Mouse (Mus musculus) embryonic facial prominence, embryonic 11.5 days (tissue): Measurements from ENCODE around the gene Etnk2. TPM values are rescaled to one million over a fixed set of nuclear protein-coding genes. Genes with fewer than 3 reads are reported as not detected.
A peak's percentile ranks its signal among the peaks of the same experiment; 100 is the strongest.

Experiments
- ATAC-seq: fragments of 200-750 bp; cut with Nextera tagmentation; replicated peaks from 2 replicates; pipeline ENCODE4 v1.8.0; 2017; ENCODE audit warnings: low read depth; ENCODE audit not compliant: insufficient number of reproducible peaks, low FRiP score, low TSS enrichment
- DNase-seq: peaks from one replicate; pipeline ENCODE4 v3.0.0-alpha.2; 2015; ENCODE audit warnings: low spot score
- H3K27ac ChIP-seq: fragments of 300-500 bp; sonication (generic); replicated peaks from 2 replicates; pipeline ENCODE4 v1.5.1; 2014; ENCODE audit warnings: mild to moderate bottlenecking, low read depth, low read length, control low read depth
- H3K27me3 ChIP-seq: fragments of 300-500 bp; sonication (generic); 2 replicates; pipeline ENCODE4 v1.6.1; 2014; ENCODE audit warnings: mild to moderate bottlenecking, low read length, moderate library complexity, mixed read lengths; ENCODE audit not compliant: control insufficient read depth, insufficient read depth
- H3K36me3 ChIP-seq: fragments of 300-500 bp; sonication (generic); replicated peaks from 2 replicates; pipeline ENCODE4 v1.6.1; 2014; ENCODE audit warnings: low read depth, mild to moderate bottlenecking, low read length, moderate library complexity, mixed read lengths; ENCODE audit not compliant: control insufficient read depth, insufficient read depth
- H3K4me1 ChIP-seq: fragments of 300-500 bp; sonication (generic); 2 replicates; pipeline ENCODE4 v1.6.1; 2014; ENCODE audit warnings: low read length, mixed read lengths; ENCODE audit not compliant: control insufficient read depth, insufficient read depth
- H3K4me2 ChIP-seq: fragments of 300-500 bp; sonication (generic); 2 replicates; pipeline ENCODE4 v1.6.1; 2014; ENCODE audit warnings: low read depth, mild to moderate bottlenecking, control low read depth, low read length, moderate library complexity
- H3K4me3 ChIP-seq: fragments of 300-500 bp; sonication (generic); 2 replicates; pipeline ENCODE4 v1.5.1; 2014; ENCODE audit warnings: low read depth, low read length, control low read depth
- H3K9ac ChIP-seq: fragments of 300-500 bp; sonication (generic); replicated peaks from 2 replicates; pipeline ENCODE4 v1.6.1; 2014; ENCODE audit warnings: mild to moderate bottlenecking, control low read depth, low read length
- H3K9me3 ChIP-seq: fragments of 300-500 bp; sonication (generic); replicated peaks from 2 replicates; pipeline ENCODE4 v1.6.1; 2016; ENCODE audit warnings: mild to moderate bottlenecking, low read length, inconsistent platforms, mixed read lengths; ENCODE audit not compliant: control insufficient read depth
- WGBS: fragments of 180-500 bp; shearing (Covaris S2); extraction: QIAGEN DNeasy Blood & Tissue Kit; methylation state at CpG from one replicate; pipeline ENCODE4 v1.1.7; 2014; 5-methylcytosine and 5-hydroxymethylcytosine counted together
- polyA plus RNA-seq: library from polyadenylated mRNA; unstranded; fragments of >200 nt; fragmentation: Nextera tagmentation; extraction: Ambion mirVana; gene quantifications from 2 replicates; pipeline ENCODE4 v1.2.1, GENCODE M21; 2014

Gene Etnk2
- polyA plus RNA-seq, 1 experiment from 2014 or later: 2.8 TPM

DNA sequence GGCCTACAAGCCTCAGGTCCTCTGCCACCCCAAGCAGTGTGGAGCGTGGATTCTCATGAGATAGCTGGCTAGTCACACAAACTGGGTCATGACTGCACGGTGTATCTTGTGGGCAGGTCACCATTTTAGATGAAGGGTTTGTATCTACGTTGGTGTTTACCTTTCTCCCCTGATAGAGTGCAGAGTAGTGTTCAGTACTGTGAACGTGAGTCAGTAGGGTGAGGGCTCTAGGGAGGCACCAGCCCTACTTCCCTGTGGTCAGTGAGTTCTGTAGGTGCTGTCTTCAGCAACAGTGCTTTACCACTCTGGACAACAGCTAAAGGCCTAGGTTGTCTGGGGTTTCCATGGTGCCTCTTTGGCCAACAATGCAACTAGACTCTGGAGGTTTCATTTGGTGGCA is 40.6 kb downstream of the Etnk2 start:
- ATAC-seq: no peak
- Histone ChIP-seq H3K36me3 (no peaks in the 10 kb centered on the region), H3K9ac (no peak overlapping the region), H3K27me3 (no peaks in the 10 kb centered on the region), H3K4me2 (no peak overlapping the region), H3K4me3 (no peak overlapping the region), H3K4me1 (peaks cover 6% of the 10 kb centered on the region), H3K9me3 (no peaks in the 10 kb centered on the region), H3K27ac (no peak overlapping the region)
- no peak for DNase-seq
- WGBS: 88% methylated on average over 4 of the region's 4 CpGs

DNA sequence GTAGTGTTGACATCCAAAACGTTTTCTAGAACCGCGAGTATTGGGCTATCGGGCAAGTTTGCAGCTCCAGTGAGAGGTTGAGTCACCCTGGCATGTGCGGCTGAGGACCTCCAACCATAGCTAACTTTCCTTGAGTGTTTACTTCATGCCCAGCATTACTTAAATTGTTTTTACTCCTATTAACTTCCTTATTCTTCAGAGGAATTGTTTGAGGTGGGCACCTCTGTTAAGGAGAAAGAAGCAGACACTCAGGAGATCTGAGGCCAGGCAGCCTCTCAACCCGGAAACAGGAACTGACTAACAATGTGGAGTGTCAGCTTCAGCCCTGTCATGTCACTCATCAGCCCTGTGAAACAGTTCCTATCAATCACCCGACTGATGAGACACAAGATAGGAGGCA is 43.2 kb downstream of the Etnk2 start:
- H3K36me3 ChIP-seq: no peaks in the 10 kb centered on the region
- peaks cover 10% of the 10 kb centered on the region for H3K4me1 ChIP-seq
- no peaks in the 10 kb centered on the region for H3K9me3 ChIP-seq
- H3K4me3 ChIP-seq: no peak overlapping the region
- H3K27me3 ChIP-seq: no peaks in the 10 kb centered on the region
- H3K4me2 ChIP-seq: no peak overlapping the region
- no peak overlapping the region for H3K27ac ChIP-seq
- DNase-seq (no peak), ATAC-seq (no peak)
- no peak overlapping the region for H3K9ac ChIP-seq
- WGBS: 76% methylated on average over 7 of the region's 7 CpGs

DNA sequence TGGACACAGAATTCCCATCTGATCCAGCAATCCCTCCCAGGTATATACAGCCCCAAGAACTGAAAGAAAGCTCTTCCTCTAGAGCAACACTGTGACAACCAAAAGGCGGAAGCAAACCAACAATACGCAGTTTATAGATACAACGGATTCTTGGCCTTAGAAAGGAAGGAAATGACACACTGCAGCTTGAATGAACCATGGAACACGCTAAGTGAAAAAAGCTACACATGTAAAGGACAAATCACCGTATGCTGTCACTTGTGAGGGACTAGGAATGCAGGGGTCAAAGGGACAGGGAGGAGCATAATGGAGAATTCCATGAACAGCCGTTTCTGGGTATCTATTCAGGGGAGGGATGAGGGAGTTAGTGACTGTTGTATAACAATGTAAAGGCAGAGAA is 44.1 kb downstream of the Etnk2 start:
- H3K9ac ChIP-seq: no peak overlapping the region
- no peaks in the 10 kb centered on the region for H3K27me3 ChIP-seq
- H3K27ac ChIP-seq: no peak overlapping the region
- DNase-seq (peak; percentile 25), ATAC-seq (no peak)
- peaks cover 10% of the 10 kb centered on the region for H3K4me1 ChIP-seq
- no peak overlapping the region for H3K4me2 ChIP-seq
- WGBS: 50% methylated on average over 6 of the region's 6 CpGs
- H3K9me3 ChIP-seq: no peaks in the 10 kb centered on the region
- no peaks in the 10 kb centered on the region for H3K36me3 ChIP-seq
- H3K4me3 ChIP-seq: no peak overlapping the region

DNA sequence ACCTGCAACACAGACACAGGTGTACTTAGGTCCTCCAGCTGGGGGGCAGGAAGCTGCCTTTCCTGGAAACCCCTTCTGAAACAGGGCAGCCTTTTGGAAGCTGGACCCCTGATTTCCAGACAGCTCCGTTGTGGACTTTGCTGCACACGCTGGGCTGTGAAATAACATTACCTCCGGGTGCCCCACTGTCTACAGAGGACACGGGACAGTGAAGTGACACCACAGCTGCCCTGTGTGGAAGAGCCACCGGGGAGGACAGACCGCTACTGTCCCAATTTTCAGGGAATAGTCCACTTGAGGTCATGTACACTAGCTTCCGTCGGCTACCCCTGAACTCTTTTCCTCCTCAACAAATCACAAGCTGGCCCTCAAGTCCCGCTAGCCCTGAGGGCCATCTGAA is 44.9 kb downstream of the Etnk2 start:
- ATAC-seq (no peak), DNase-seq (no peak)
- 20% methylated on average over 9 of the region's 9 CpGs for WGBS
- Histone ChIP-seq H3K36me3 (no peaks in the 10 kb centered on the region), H3K9ac (peak overlapping the region; percentile 4; the same call in 1 of the 2 replicates), H3K27me3 (no peaks in the 10 kb centered on the region), H3K27ac (peak overlapping the region; percentile 62; the same call in 1 of the 2 replicates), H3K4me2 (no peak overlapping the region), H3K9me3 (no peaks in the 10 kb centered on the region), H3K4me3 (no peak overlapping the region), H3K4me1 (peaks cover 10% of the 10 kb centered on the region)

DNA sequence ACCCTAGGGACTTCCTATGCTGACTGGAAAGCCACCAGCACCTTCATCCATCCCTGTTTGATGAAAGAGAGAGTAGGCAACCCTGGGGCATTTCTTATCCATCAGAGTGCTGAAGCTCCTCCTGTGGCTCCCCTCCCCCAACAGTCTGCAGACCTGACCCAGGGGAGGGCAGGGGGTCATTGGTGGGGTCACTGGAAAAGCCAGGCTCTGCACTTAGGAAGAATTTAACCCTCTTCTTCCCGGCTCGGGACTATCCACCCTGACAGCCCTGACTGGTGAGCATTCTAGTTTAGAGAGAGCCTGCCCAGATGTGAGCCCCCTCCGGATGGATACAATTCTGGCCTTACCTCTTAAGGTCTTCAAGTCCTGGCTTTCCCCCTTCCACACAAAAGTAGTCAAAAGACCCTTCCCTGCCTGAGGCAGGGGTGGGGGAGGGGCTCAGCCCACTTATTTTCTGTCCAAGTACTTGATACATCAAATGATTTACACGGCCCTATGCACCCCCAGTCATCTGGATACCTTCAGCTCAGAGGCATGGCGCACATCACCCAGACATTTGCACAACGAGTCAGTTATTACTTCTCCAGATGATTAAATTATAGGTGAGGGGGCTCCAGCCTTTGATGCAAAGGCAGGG is 45.6 kb downstream of the Etnk2 start:
- no peak overlapping the region; the same call in 1 of the 2 replicates for H3K9ac ChIP-seq
- no peaks in the 10 kb centered on the region for H3K9me3 ChIP-seq
- 3% methylated on average over 6 of the region's 6 CpGs for WGBS
- H3K27me3 ChIP-seq: no peaks in the 10 kb centered on the region
- DNase-seq (peak; percentile 52), ATAC-seq (peak; percentile 68; the same call in 1 of the 2 replicates)
- no peaks in the 10 kb centered on the region for H3K36me3 ChIP-seq
- 0 out of 2 replicates have a peak overlapping the region, but pooled peaks have one; percentile 35 for H3K27ac ChIP-seq
- no peak overlapping the region for H3K4me2 ChIP-seq
- no peak overlapping the region for H3K4me3 ChIP-seq
- H3K4me1 ChIP-seq: peaks cover 10% of the 10 kb centered on the region

DNA sequence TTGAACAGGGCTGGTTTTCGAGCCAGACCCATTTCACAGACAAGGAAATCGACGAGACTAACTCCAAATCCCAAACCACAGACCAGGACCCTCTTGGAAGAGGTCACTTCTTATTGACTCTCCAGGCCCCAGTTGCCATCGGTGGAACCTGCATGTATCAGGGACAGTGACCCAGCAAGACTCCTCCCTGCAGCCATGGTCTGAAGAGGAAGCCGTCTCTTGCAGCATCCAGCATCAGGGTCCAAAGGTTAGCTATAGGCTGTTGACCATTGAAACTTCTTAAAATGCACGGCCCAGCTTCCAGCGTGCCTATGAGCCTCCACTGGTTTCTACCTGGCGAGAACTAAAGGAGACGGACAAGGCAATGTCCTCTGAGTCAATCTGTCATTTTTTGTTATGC is 46.4 kb downstream of the Etnk2 start:
- Histone ChIP-seq H3K9ac (no peak overlapping the region), H3K9me3 (no peaks in the 10 kb centered on the region), H3K4me2 (no peak overlapping the region), H3K27me3 (no peaks in the 10 kb centered on the region), H3K36me3 (no peaks in the 10 kb centered on the region), H3K4me1 (peaks cover 10% of the 10 kb centered on the region), H3K4me3 (no peak overlapping the region), H3K27ac (no peak overlapping the region)
- ATAC-seq: no peak
- DNase-seq: no peak
- 48% methylated on average over 9 of the region's 9 CpGs for WGBS

DNA sequence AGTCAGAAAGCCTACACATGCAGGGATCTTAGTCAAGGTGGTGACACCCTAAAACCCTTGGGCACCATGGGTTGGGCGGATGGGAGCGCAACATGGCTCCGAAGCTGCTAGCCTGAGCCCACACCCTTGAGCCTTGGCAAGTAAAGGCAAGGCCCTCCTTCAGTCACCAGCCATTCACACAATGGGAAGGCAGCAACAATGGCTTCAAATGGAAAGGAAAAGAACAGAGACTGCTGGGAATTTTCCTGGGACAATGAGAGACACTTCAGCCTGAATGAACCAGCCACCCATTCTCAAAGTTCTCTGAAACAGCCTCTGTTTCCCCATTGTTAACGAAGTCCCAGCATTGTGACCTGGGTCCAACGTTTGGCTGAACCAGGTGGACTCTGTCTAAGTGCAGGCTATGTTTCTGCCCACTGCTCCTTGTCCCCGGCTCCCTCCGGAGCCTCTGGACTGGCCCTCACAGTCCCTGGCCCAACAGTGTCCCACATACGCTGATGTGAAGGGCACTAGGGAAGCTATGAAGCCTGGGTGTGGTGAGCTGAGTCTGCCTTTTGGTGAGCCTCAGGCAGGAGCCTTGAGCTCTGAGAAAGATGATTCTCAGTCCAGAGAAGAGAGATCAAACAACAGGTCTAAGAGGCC is 48.3 kb downstream of the Etnk2 start:
- no peak overlapping the region for H3K4me3 ChIP-seq
- no peaks in the 10 kb centered on the region for H3K36me3 ChIP-seq
- peaks cover 10% of the 10 kb centered on the region for H3K4me1 ChIP-seq
- no peak overlapping the region for H3K27ac ChIP-seq
- H3K9ac ChIP-seq: no peak overlapping the region
- DNase-seq: no peak
- no peaks in the 10 kb centered on the region for H3K9me3 ChIP-seq
- H3K4me2 ChIP-seq: no peak overlapping the region
- ATAC-seq: no peak
- H3K27me3 ChIP-seq: no peaks in the 10 kb centered on the region
- WGBS: 80% methylated on average over 8 of the region's 8 CpGs

DNA sequence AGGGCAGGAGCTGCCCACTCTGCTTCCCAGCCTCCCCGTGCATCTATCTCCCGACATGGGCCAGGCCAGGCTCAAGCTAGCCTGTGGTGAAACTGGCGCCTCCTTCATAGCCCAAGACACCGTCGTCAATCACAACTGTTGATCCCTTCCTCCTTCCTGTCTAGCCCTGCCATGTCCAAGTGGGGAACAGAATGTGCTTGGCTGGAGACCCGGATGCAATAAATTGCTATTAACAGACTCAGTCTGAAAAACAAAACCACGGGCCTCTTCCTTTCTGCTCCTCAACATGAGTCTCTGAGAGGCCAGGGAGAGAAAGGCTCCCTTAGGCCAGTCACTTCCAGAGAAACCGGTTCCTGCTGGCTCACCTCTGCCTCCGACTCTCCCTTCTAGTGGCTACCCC is 49.6 kb downstream of the Etnk2 start:
- peaks cover 10% of the 10 kb centered on the region for H3K4me1 ChIP-seq
- H3K9me3 ChIP-seq: no peaks in the 10 kb centered on the region
- no peak overlapping the region for H3K4me3 ChIP-seq
- WGBS: 71% methylated on average over 9 of the region's 9 CpGs
- no peaks in the 10 kb centered on the region for H3K27me3 ChIP-seq
- no peak overlapping the region for H3K27ac ChIP-seq
- H3K4me2 ChIP-seq: no peak overlapping the region
- ATAC-seq (no peak), DNase-seq (no peak)
- H3K36me3 ChIP-seq: no peaks in the 10 kb centered on the region
- no peak overlapping the region for H3K9ac ChIP-seq
